Mouse (Mus musculus) thymus, adult 18-20 months (tissue): ENCODE data around the gene Fam71d.

ENCODE experiments used
- DNase-seq, 2 experiments: peaks; one replicate each; pipeline ENCODE4 v3.0.0; 2022; ENCODE audit warnings: mixed read lengths in 2 of 2

Gene Fam71d

DNA sequence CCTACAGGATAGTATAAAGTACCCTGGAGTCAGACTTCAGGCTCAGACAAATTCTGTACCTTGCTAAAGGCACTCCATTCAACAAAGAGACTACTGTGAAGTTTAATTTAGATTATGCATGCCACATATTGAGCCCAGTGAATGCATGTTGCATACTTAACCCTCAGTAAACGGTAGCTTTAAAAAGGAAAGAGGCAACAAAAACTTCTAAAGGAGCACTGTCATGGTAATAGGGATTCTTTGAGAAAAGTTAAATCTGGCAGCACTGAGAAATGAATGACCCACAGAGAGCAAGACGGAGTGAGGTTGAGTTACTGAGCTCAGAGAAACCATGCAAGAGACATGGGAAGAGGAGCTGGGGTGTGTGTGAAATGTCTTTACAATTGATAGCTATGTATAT, 86.6 kb downstream of the Fam71d start:
- no peak for DNase-seq

- no peak for DNase-seq
Observed at GRCm38 (mm10) chr12:78778423-78779067, 87.2 kb downstream of the Fam71d start.
